Mouse (Mus musculus) cerebellum, adult 9-11 months (tissue): ENCODE measurements at regions not wholly inside any gene's neighbourhood (a gene's known extent, or its start where the extent isn't known, plus 50 kb on each side); places are given as distances from the start of the nearest gene placed in this dataset.
A peak's percentile ranks its signal among the peaks of the same experiment; 100 is the strongest.

ENCODE experiments used
- DNase-seq: peaks from one replicate; pipeline ENCODE4 v3.0.0; 2022

- no peak for DNase-seq
These were observed 155.9 kb upstream of the Fam98a start for GRCm38 (mm10) chr17:75707687-75708086.

- DNase-seq: no peak
These were observed 153.6 kb upstream of the Fam98a start for GRCm38 (mm10) chr17:75705357-75705756.

- DNase-seq: no peak
These were observed 152.1 kb upstream of the Fam98a start for GRCm38 (mm10) chr17:75703865-75704264.

GRCm38 (mm10) chr17:75696729-75697103 lies 145.0 kb upstream of the Fam98a start:
- no peak for DNase-seq

GRCm38 (mm10) chr17:75696103-75696728 lies 144.5 kb upstream of the Fam98a start:
- no peak for DNase-seq

GRCm38 (mm10) chr17:75685927-75686326 lies 134.2 kb upstream of the Fam98a start:
- no peak for DNase-seq

GRCm38 (mm10) chr17:75646982-75647381 lies 95.2 kb upstream of the Fam98a start:
- DNase-seq: no peak

GRCm38 (mm10) chr17:75644698-75645097 lies 93.0 kb upstream of the Fam98a start:
- DNase-seq: no peak

- DNase-seq: no peak
These were observed 90.6 kb upstream of the Fam98a start for GRCm38 (mm10) chr17:75642311-75642710.

GRCm38 (mm10) chr17:75641010-75641498 lies 89.3 kb upstream of the Fam98a start:
- no peak for DNase-seq

- no peak for DNase-seq
These were observed 88.8 kb upstream of the Fam98a start for GRCm38 (mm10) chr17:75640575-75640974.

- no peak for DNase-seq
These were observed 78.1 kb upstream of the Fam98a start for GRCm38 (mm10) chr17:75629857-75630256.

- DNase-seq: no peak
These were observed 67.7 kb upstream of the Fam98a start for GRCm38 (mm10) chr17:75619472-75619871.

- no peak for DNase-seq
These were observed 66.8 kb upstream of the Fam98a start for GRCm38 (mm10) chr17:75618514-75618913.

- peak; percentile 2 for DNase-seq
These were observed 65.5 kb upstream of the Fam98a start for GRCm38 (mm10) chr17:75617280-75617679.

GRCm38 (mm10) chr17:75615335-75615734 lies 63.6 kb upstream of the Fam98a start:
- DNase-seq: no peak

GRCm38 (mm10) chr17:75603417-75604086 lies 51.8 kb upstream of the Fam98a start:
- DNase-seq: no peak
